Mouse (Mus musculus) olfactory bulb, adult 2 months (tissue): Measurements from ENCODE around the gene Heca.

Experiments
- CTCF ChIP-seq: fragments of 200-500 bp; IDR thresholded peaks from 2 replicates; pipeline ENCODE4 v1.5.1; 2012; ENCODE audit warnings: low read depth, mild to moderate bottlenecking, low read length, moderate library complexity; ENCODE audit not compliant: insufficient read depth
- POLR2A ChIP-seq: fragments of 200-500 bp; IDR thresholded peaks from 2 replicates; pipeline ENCODE4 v1.6.1; 2012; ENCODE audit warnings: mild to moderate bottlenecking, low read depth, low read length, moderate library complexity; ENCODE audit not compliant: insufficient read depth

GRCm38 (mm10) chr10:17844781-17845537, 102.9 kb downstream of the Heca start:
- TF ChIP-seq CTCF (no peak), POLR2A (no peak)
